Mouse (Mus musculus) midbrain, embryonic 12.5 days (tissue): Measurements from ENCODE around the gene Pde4d. TPM values are rescaled to one million over a fixed set of nuclear protein-coding genes. Genes with fewer than 3 reads are reported as not detected.

Experiments used
- ATAC-seq: fragments of 200-750 bp; cut with Nextera tagmentation; 2 replicates; pipeline ENCODE4 v1.8.0; 2017; ENCODE audit warnings: low read depth, moderate TSS enrichment, moderate library complexity; ENCODE audit not compliant: low FRiP score
- H3K27ac ChIP-seq: fragments of 300-500 bp; sonication (generic); replicated peaks from 2 replicates; pipeline ENCODE4 v1.5.1; 2016; ENCODE audit warnings: mild to moderate bottlenecking
- H3K27me3 ChIP-seq: fragments of 300-500 bp; sonication (generic); 2 replicates; pipeline ENCODE4 v1.6.1; 2016; ENCODE audit warnings: mild to moderate bottlenecking
- H3K36me3 ChIP-seq: fragments of 300-500 bp; sonication (generic); 2 replicates; pipeline ENCODE4 v1.6.1; 2016
- H3K4me1 ChIP-seq: fragments of 300-500 bp; sonication (generic); 2 replicates; pipeline ENCODE4 v1.6.1; 2016
- H3K4me2 ChIP-seq: fragments of 300-500 bp; sonication (generic); replicated peaks from 2 replicates; pipeline ENCODE4 v1.6.1; 2016; ENCODE audit warnings: mild to moderate bottlenecking, moderate library complexity
- H3K4me3 ChIP-seq: fragments of 300-500 bp; sonication (generic); 2 replicates; pipeline ENCODE4 v1.5.1; 2016; ENCODE audit warnings: mild to moderate bottlenecking
- H3K9ac ChIP-seq: fragments of 300-500 bp; sonication (generic); replicated peaks from 2 replicates; pipeline ENCODE4 v1.6.1; 2016; ENCODE audit warnings: mild to moderate bottlenecking, moderate library complexity
- H3K9me3 ChIP-seq: fragments of 300-500 bp; sonication (generic); 2 replicates; pipeline ENCODE4 v1.6.1; 2016; ENCODE audit warnings: mild to moderate bottlenecking
- WGBS: fragments of 180-500 bp; shearing (Covaris S2); methylation state at CpG from one replicate; pipeline ENCODE4 v1.1.7; 2016; 5-methylcytosine and 5-hydroxymethylcytosine counted together
- polyA plus RNA-seq: library from polyadenylated mRNA; unstranded; fragments of >200 nt; fragmentation: Nextera tagmentation; extraction: Ambion mirVana; gene quantifications from 2 replicates; pipeline ENCODE4 v1.2.1, GENCODE M21; 2016

The Pde4d gene
- polyA plus RNA-seq, 1 experiment from 2014 or later, result 21.4 TPM

GRCm38 (mm10) chr13:109229618-109230334 lies 780.0 kb downstream of the Pde4d start:
- H3K4me2 ChIP-seq, result no peak overlapping the region
- H3K27ac ChIP-seq, result no peak overlapping the region

GRCm38 (mm10) chr13:109230335-109230987 lies 780.7 kb downstream of the Pde4d start:
- 56% methylated on average over 13 of the region's 13 CpGs for WGBS
- no peak for ATAC-seq
- Histone ChIP-seq H3K36me3 (no peaks in the 10 kb centered on the region), H3K27ac (no peak overlapping the region), H3K4me1 (0 out of 2 replicates have a peak, but pooled peaks cover 6% of the 10 kb centered on the region), H3K4me3 (no peak overlapping the region), H3K9me3 (no peaks in the 10 kb centered on the region), H3K4me2 (no peak overlapping the region), H3K27me3 (no peaks in the 10 kb centered on the region), H3K9ac (no peak overlapping the region)

More at GRCm38 (mm10) chr13:109229618-109230334, 780.0 kb downstream of the Pde4d start:
- Histone ChIP-seq H3K9ac (no peak overlapping the region), H3K9me3 (no peaks in the 10 kb centered on the region), H3K27me3 (no peaks in the 10 kb centered on the region), H3K4me3 (no peak overlapping the region), H3K4me1 (0 out of 2 replicates have a peak, but pooled peaks cover 6% of the 10 kb centered on the region), H3K36me3 (no peaks in the 10 kb centered on the region)
- 78% methylated on average over 17 of the region's 17 CpGs for WGBS
- no peak for ATAC-seq

GRCm38 (mm10) chr13:109231848-109232460 lies 782.2 kb downstream of the Pde4d start:
- no peak overlapping the region for H3K9ac ChIP-seq
- ATAC-seq, result no peak
- H3K27me3 ChIP-seq, result no peaks in the 10 kb centered on the region
- H3K9me3 ChIP-seq, result no peaks in the 10 kb centered on the region
- no peak overlapping the region for H3K4me3 ChIP-seq
- H3K4me1 ChIP-seq, result 0 out of 2 replicates have a peak, but pooled peaks cover 6% of the 10 kb centered on the region
- no peak overlapping the region for H3K4me2 ChIP-seq
- WGBS, result 89% methylated on average over 18 of the region's 18 CpGs
- H3K27ac ChIP-seq, result no peak overlapping the region
- no peaks in the 10 kb centered on the region for H3K36me3 ChIP-seq

- Histone ChIP-seq H3K27me3 (no peaks in the 10 kb centered on the region), H3K4me2 (no peak overlapping the region), H3K4me1 (0 out of 2 replicates have a peak, but pooled peaks cover 6% of the 10 kb centered on the region), H3K36me3 (no peaks in the 10 kb centered on the region), H3K27ac (no peak overlapping the region), H3K9me3 (no peaks in the 10 kb centered on the region), H3K4me3 (no peak overlapping the region), H3K9ac (no peak overlapping the region)
- 85% methylated on average over 5 of the region's 5 CpGs for WGBS
- ATAC-seq, result no peak
Observed at GRCm38 (mm10) chr13:109232531-109232930, 782.8 kb downstream of the Pde4d start.

GRCm38 (mm10) chr13:109233911-109234613 lies 784.3 kb downstream of the Pde4d start:
- Histone ChIP-seq H3K27ac (no peak overlapping the region), H3K4me2 (no peak overlapping the region), H3K36me3 (no peaks in the 10 kb centered on the region), H3K4me3 (no peak overlapping the region), H3K27me3 (no peaks in the 10 kb centered on the region), H3K9ac (no peak overlapping the region), H3K9me3 (no peaks in the 10 kb centered on the region), H3K4me1 (0 out of 2 replicates have a peak, but pooled peaks cover 6% of the 10 kb centered on the region)
- WGBS, result 69% methylated on average over 5 of the region's 5 CpGs
- ATAC-seq, result no peak; the same call in 1 of the 2 replicates

- H3K4me3 ChIP-seq, result no peak overlapping the region
Observed at GRCm38 (mm10) chr13:109236047-109236446, 786.3 kb downstream of the Pde4d start.

GRCm38 (mm10) chr13:109238670-109239069 lies 788.9 kb downstream of the Pde4d start:
- no peak for ATAC-seq
- H3K4me2 ChIP-seq, result no peak overlapping the region
- no peak overlapping the region for H3K4me3 ChIP-seq
- H3K4me1 ChIP-seq, result peaks cover 11% of the 10 kb centered on the region
- no peak overlapping the region for H3K9ac ChIP-seq
- H3K27me3 ChIP-seq, result no peaks in the 10 kb centered on the region
- H3K36me3 ChIP-seq, result no peaks in the 10 kb centered on the region
- H3K9me3 ChIP-seq, result no peaks in the 10 kb centered on the region
- WGBS, result 64% methylated on average over 4 of the region's 4 CpGs
- no peak overlapping the region for H3K27ac ChIP-seq

More at GRCm38 (mm10) chr13:109236047-109236446, 786.3 kb downstream of the Pde4d start:
- Histone ChIP-seq H3K27ac (no peak overlapping the region), H3K27me3 (no peaks in the 10 kb centered on the region), H3K9ac (no peak overlapping the region), H3K4me2 (no peak overlapping the region), H3K36me3 (no peaks in the 10 kb centered on the region), H3K4me1 (0 out of 2 replicates have a peak, but pooled peaks cover 2% of the 10 kb centered on the region), H3K9me3 (no peaks in the 10 kb centered on the region)
- ATAC-seq, result no peak
- WGBS, result 81% methylated on average over 4 of the region's 4 CpGs

- H3K9ac ChIP-seq, result no peak overlapping the region
- peaks cover 11% of the 10 kb centered on the region for H3K4me1 ChIP-seq
- no peaks in the 10 kb centered on the region for H3K9me3 ChIP-seq
- no peaks in the 10 kb centered on the region for H3K36me3 ChIP-seq
- H3K4me3 ChIP-seq, result no peak overlapping the region
- H3K27ac ChIP-seq, result no peak overlapping the region
- no peak for ATAC-seq
- WGBS, result 68% methylated on average over 11 of the region's 11 CpGs
- no peak overlapping the region for H3K4me2 ChIP-seq
- H3K27me3 ChIP-seq, result no peaks in the 10 kb centered on the region
Observed at GRCm38 (mm10) chr13:109239296-109239695, 789.5 kb downstream of the Pde4d start.

GRCm38 (mm10) chr13:109242456-109243050 lies 792.8 kb downstream of the Pde4d start:
- H3K4me2 ChIP-seq, result no peak overlapping the region
- WGBS, result 63% methylated on average over 9 of the region's 9 CpGs
- no peaks in the 10 kb centered on the region for H3K36me3 ChIP-seq
- no peak overlapping the region for H3K9ac ChIP-seq
- peaks cover 8% of the 10 kb centered on the region for H3K4me1 ChIP-seq
- no peak overlapping the region for H3K27ac ChIP-seq
- no peaks in the 10 kb centered on the region for H3K9me3 ChIP-seq
- H3K4me3 ChIP-seq, result no peak overlapping the region
- H3K27me3 ChIP-seq, result no peaks in the 10 kb centered on the region
- ATAC-seq, result no peak

- WGBS, result 61% methylated on average over 3 of the region's 3 CpGs
- Histone ChIP-seq H3K9me3 (no peaks in the 10 kb centered on the region), H3K27ac (no peak overlapping the region), H3K27me3 (no peaks in the 10 kb centered on the region), H3K9ac (no peak overlapping the region), H3K36me3 (no peaks in the 10 kb centered on the region), H3K4me1 (peaks cover 8% of the 10 kb centered on the region), H3K4me3 (no peak overlapping the region), H3K4me2 (no peak overlapping the region)
- ATAC-seq, result no peak
Observed at GRCm38 (mm10) chr13:109243160-109243559, 793.4 kb downstream of the Pde4d start.

- H3K4me2 ChIP-seq, result no peak overlapping the region
- no peaks in the 10 kb centered on the region for H3K36me3 ChIP-seq
- H3K9me3 ChIP-seq, result no peaks in the 10 kb centered on the region
- no peak overlapping the region for H3K4me3 ChIP-seq
- no peaks in the 10 kb centered on the region for H3K27me3 ChIP-seq
- ATAC-seq, result no peak
- H3K9ac ChIP-seq, result no peak overlapping the region
- no peak overlapping the region for H3K27ac ChIP-seq
- 94% methylated on average over 4 of the region's 4 CpGs for WGBS
- peaks cover 8% of the 10 kb centered on the region for H3K4me1 ChIP-seq
Observed at GRCm38 (mm10) chr13:109247061-109247460, 797.3 kb downstream of the Pde4d start.
